Mouse (Mus musculus): ENCODE measurements at regions not wholly inside any gene's neighbourhood (a gene's known extent, or its start where the extent isn't known, plus 50 kb on each side); places are given as distances from the start of the nearest gene placed in this dataset.

DNA sequence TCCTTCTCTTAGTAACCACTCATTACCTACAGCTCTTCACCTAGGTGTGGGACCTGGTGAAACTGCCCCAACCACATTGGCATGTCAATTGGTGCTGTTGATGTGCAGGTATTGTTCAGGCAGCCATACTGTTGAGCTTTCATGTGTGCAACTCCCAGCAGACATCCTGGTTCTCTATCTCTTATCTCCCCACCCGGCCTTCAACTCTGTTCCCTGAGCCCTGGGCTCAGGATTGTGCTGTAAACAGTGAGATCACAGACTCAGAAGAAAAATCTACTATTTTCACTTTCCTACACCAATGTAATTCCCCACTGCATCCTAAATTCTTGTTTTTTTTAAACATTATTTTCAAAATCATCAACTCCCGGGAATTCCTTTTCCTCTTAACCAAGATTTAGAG, 122.1 kb downstream of the Cartpt start:
- no peaks in the 10 kb centered on the region for H3K27me3 ChIP-seq (ENCODE audit: control insufficient read depth, insufficient read depth, low read length)
- no peak overlapping the region for H3K27ac ChIP-seq (replicated peaks; ENCODE audit: low read depth, low read length)
- H3K36me3 ChIP-seq (replicated peaks; ENCODE audit: control insufficient read depth, insufficient read depth, low read depth, low read length): no peaks in the 10 kb centered on the region
- no peak overlapping the region for H3K9ac ChIP-seq (replicated peaks; ENCODE audit: low read length)
- H3K9me3 ChIP-seq (replicated peaks; ENCODE audit: control insufficient read depth, low read length): no peaks in the 10 kb centered on the region
- H3K4me3 ChIP-seq (ENCODE audit: low read depth, low read length): no peak overlapping the region
- H3K4me2 ChIP-seq (ENCODE audit: low read depth, low read length): no peak overlapping the region
- 82% methylated on average over 2 of the region's 2 CpGs for WGBS
- ATAC-seq (replicated peaks; ENCODE audit: insufficient number of reproducible peaks, low FRiP score, low TSS enrichment, low read depth): no peak
- H3K4me1 ChIP-seq (ENCODE audit: control insufficient read depth, insufficient read depth, low read length): no peaks in the 10 kb centered on the region
- DNase-seq (ENCODE audit: low spot score): no peak

DNA sequence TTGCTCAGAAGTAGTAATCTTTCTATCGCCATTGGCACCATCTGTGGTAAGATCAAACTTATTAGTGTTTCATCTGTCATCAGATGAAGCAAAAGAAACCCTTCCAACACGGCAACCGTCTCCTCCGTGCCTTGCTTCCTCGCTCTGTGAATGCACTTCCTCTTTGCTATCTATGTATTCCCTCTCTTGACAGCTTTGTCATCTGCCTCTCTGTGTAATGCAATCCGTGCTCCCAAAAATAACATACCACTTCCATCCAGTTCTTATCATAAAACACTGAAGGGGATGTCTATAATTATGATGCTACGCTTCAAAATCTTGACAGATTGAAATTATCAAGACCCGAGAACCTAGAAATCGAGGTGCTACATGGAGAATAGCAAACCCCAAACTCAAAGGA, 123.2 kb downstream of the Cartpt start:
- Histone ChIP-seq H3K4me1 (ENCODE audit: control insufficient read depth, insufficient read depth, low read length) (no peaks in the 10 kb centered on the region), H3K9me3 (replicated peaks; ENCODE audit: control insufficient read depth, low read length) (no peaks in the 10 kb centered on the region), H3K9ac (replicated peaks; ENCODE audit: low read length) (no peak overlapping the region), H3K4me2 (ENCODE audit: low read depth, low read length) (no peak overlapping the region), H3K27me3 (ENCODE audit: control insufficient read depth, insufficient read depth, low read length) (no peaks in the 10 kb centered on the region), H3K36me3 (replicated peaks; ENCODE audit: control insufficient read depth, insufficient read depth, low read depth, low read length) (no peaks in the 10 kb centered on the region), H3K4me3 (ENCODE audit: low read depth, low read length) (no peak overlapping the region), H3K27ac (replicated peaks; ENCODE audit: low read depth, low read length) (no peak overlapping the region)
- 87% methylated on average over 9 of the region's 9 CpGs for WGBS
- DNase-seq (ENCODE audit: low spot score): no peak
- ATAC-seq (replicated peaks; ENCODE audit: insufficient number of reproducible peaks, low FRiP score, low TSS enrichment, low read depth): no peak

DNA sequence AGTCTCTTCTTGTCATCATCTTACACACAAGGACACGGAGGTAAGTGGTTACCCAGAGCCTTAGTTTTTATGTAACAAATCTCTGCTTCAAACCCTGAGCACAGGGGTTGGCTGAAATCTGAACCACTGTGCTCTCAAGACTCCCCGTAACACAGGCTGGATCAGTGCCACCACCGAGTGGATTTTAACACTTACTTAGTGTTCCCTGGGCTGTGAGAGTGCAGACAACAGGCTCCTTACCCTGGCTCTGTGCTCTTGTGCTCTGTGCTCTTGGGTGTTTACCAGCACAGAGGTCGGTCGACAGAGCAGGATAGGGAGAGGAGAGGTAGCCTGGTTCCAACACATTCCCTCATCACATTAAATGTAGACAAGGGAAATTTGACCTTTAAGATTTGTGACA, 134.9 kb downstream of the Cartpt start:
- Histone ChIP-seq H3K9me3 (replicated peaks; ENCODE audit: control insufficient read depth, low read length) (no peaks in the 10 kb centered on the region), H3K4me2 (ENCODE audit: low read depth, low read length) (no peak overlapping the region), H3K4me3 (ENCODE audit: low read depth, low read length) (no peak overlapping the region), H3K4me1 (ENCODE audit: control insufficient read depth, insufficient read depth, low read length) (no peaks in the 10 kb centered on the region), H3K27ac (replicated peaks; ENCODE audit: low read depth, low read length) (no peak overlapping the region), H3K9ac (replicated peaks; ENCODE audit: low read length) (no peak overlapping the region), H3K36me3 (replicated peaks; ENCODE audit: control insufficient read depth, insufficient read depth, low read depth, low read length) (no peaks in the 10 kb centered on the region), H3K27me3 (ENCODE audit: control insufficient read depth, insufficient read depth, low read length) (no peaks in the 10 kb centered on the region)
- ATAC-seq (replicated peaks; ENCODE audit: insufficient number of reproducible peaks, low FRiP score, low TSS enrichment, low read depth) (no peak; the same call in 1 of the 2 replicates), DNase-seq (ENCODE audit: low spot score) (peak; percentile 19)
- WGBS: 45% methylated on average over 5 of the region's 5 CpGs

DNA sequence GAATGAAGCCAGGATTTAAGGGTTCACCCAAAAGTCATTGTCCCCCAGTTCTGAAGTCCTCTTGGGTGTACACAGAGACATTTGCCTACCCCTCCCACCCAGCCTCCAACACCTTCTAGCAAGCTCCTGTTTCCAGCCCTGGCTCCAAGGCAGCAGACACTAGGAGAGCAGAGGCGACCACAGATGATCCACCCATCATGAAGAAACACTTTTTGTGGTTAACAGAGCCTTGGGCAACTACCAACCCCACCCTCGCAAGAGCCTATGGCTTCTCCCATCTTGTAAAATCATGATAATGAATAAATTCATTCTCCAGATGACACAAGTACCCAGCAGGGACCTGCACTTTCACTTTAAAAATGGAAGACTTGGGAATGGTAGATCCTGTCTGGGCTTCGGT, 136.1 kb downstream of the Cartpt start:
- Histone ChIP-seq H3K27me3 (ENCODE audit: control insufficient read depth, insufficient read depth, low read length) (no peaks in the 10 kb centered on the region), H3K4me3 (ENCODE audit: low read depth, low read length) (no peak overlapping the region), H3K9ac (replicated peaks; ENCODE audit: low read length) (no peak overlapping the region), H3K27ac (replicated peaks; ENCODE audit: low read depth, low read length) (no peak overlapping the region), H3K4me2 (ENCODE audit: low read depth, low read length) (no peak overlapping the region), H3K4me1 (ENCODE audit: control insufficient read depth, insufficient read depth, low read length) (no peaks in the 10 kb centered on the region), H3K9me3 (replicated peaks; ENCODE audit: control insufficient read depth, low read length) (no peaks in the 10 kb centered on the region), H3K36me3 (replicated peaks; ENCODE audit: control insufficient read depth, insufficient read depth, low read depth, low read length) (no peaks in the 10 kb centered on the region)
- ATAC-seq (replicated peaks; ENCODE audit: insufficient number of reproducible peaks, low FRiP score, low TSS enrichment, low read depth) (no peak), DNase-seq (ENCODE audit: low spot score) (no peak)
- WGBS: 91% methylated on average over 3 of the region's 3 CpGs

DNA sequence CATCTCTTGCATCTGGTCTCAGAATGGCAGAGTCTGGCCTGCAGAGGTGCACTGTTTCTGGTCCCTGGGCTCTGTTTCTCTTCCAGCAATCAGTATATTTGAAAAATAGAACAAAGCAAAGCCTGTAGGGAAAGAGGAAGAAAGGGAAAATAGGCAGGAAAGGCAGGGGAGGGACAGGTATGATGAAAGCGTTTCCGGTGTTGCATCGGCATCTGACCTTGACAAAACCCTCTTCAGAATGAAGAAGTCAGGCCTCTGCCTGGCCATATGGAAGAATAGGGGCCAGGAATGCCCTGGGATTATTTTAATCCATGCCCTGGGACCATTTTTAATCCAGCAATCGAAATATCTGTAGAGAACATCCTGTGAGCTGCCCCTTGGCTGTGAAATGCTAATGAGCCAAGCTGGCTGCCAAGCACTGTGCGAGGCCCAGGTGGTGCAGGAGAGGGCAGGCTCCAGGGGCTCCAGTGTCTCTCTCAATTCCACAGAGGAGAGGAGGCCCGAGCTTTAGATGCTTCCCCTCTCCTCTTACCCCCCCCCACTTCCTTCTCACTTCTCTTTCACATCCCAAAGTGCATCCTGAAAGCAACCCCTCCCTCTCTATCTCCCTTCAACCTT, 136.7 kb downstream of the Cartpt start:
- Histone ChIP-seq H3K36me3 (replicated peaks; ENCODE audit: control insufficient read depth, insufficient read depth, low read depth, low read length) (no peaks in the 10 kb centered on the region), H3K4me2 (ENCODE audit: low read depth, low read length) (no peak overlapping the region), H3K4me1 (ENCODE audit: control insufficient read depth, insufficient read depth, low read length) (no peaks in the 10 kb centered on the region), H3K9me3 (replicated peaks; ENCODE audit: control insufficient read depth, low read length) (no peaks in the 10 kb centered on the region), H3K9ac (replicated peaks; ENCODE audit: low read length) (no peak overlapping the region), H3K4me3 (ENCODE audit: low read depth, low read length) (no peak overlapping the region), H3K27ac (replicated peaks; ENCODE audit: low read depth, low read length) (no peak overlapping the region), H3K27me3 (ENCODE audit: control insufficient read depth, insufficient read depth, low read length) (no peaks in the 10 kb centered on the region)
- WGBS: 72% methylated on average over 6 of the region's 6 CpGs
- DNase-seq (ENCODE audit: low spot score) (no peak), ATAC-seq (replicated peaks; ENCODE audit: insufficient number of reproducible peaks, low FRiP score, low TSS enrichment, low read depth) (no peak)

DNA sequence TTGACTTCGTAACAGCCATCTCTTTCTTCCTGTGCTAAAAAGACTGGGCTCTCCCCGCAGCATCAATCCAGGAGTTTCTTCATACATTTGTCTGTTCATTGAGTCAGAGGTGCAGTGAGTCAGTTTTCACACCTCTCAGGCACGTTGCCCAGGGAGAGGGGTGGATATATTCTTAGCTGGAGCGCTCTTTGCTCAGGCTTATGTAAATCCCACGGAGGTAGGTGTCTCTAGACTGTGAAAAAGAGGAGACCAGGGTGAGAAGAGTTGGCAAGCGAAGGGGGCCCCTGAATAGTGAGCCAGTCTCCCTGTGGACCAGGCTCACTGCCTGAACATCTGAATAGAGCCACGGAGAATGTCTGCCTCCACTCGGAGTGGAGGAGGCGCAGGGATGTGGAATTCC, 139.0 kb downstream of the Cartpt start:
- Histone ChIP-seq H3K27ac (replicated peaks; ENCODE audit: low read depth, low read length) (no peak overlapping the region), H3K27me3 (ENCODE audit: control insufficient read depth, insufficient read depth, low read length) (no peaks in the 10 kb centered on the region), H3K4me2 (ENCODE audit: low read depth, low read length) (no peak overlapping the region), H3K9ac (replicated peaks; ENCODE audit: low read length) (no peak overlapping the region), H3K4me3 (ENCODE audit: low read depth, low read length) (no peak overlapping the region), H3K36me3 (replicated peaks; ENCODE audit: control insufficient read depth, insufficient read depth, low read depth, low read length) (no peaks in the 10 kb centered on the region), H3K4me1 (ENCODE audit: control insufficient read depth, insufficient read depth, low read length) (no peaks in the 10 kb centered on the region), H3K9me3 (replicated peaks; ENCODE audit: control insufficient read depth, low read length) (no peaks in the 10 kb centered on the region)
- DNase-seq (ENCODE audit: low spot score): no peak
- WGBS: 72% methylated on average over 9 of the region's 9 CpGs
- no peak for ATAC-seq (replicated peaks; ENCODE audit: insufficient number of reproducible peaks, low FRiP score, low TSS enrichment, low read depth)

DNA sequence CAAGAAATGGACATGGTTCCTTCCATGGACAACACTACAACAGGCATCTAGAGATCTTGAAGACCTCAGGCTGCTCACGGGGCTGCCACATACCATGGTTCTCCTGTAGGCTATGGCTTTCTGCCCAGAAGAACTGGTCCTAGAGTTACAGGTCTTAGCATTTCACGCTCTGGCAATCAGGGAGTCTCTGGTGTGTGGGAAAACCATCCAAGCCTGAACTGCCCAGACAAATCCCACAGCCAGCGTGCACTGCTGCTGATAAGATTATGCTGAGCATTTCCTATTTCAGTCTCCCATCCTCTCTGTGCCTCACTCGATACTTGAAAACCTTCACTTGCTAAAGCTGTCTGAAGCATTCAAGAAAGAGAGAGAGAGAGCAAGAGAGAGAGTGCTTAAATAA, 139.5 kb downstream of the Cartpt start:
- H3K9ac ChIP-seq (replicated peaks; ENCODE audit: low read length): no peak overlapping the region
- H3K27me3 ChIP-seq (ENCODE audit: control insufficient read depth, insufficient read depth, low read length): no peaks in the 10 kb centered on the region
- H3K4me1 ChIP-seq (ENCODE audit: control insufficient read depth, insufficient read depth, low read length): no peaks in the 10 kb centered on the region
- 86% methylated on average over 4 of the region's 4 CpGs for WGBS
- no peak overlapping the region for H3K4me3 ChIP-seq (ENCODE audit: low read depth, low read length)
- H3K36me3 ChIP-seq (replicated peaks; ENCODE audit: control insufficient read depth, insufficient read depth, low read depth, low read length): no peaks in the 10 kb centered on the region
- H3K4me2 ChIP-seq (ENCODE audit: low read depth, low read length): no peak overlapping the region
- DNase-seq (ENCODE audit: low spot score) (no peak), ATAC-seq (replicated peaks; ENCODE audit: insufficient number of reproducible peaks, low FRiP score, low TSS enrichment, low read depth) (no peak)
- H3K9me3 ChIP-seq (replicated peaks; ENCODE audit: control insufficient read depth, low read length): no peaks in the 10 kb centered on the region
- H3K27ac ChIP-seq (replicated peaks; ENCODE audit: low read depth, low read length): no peak overlapping the region

DNA sequence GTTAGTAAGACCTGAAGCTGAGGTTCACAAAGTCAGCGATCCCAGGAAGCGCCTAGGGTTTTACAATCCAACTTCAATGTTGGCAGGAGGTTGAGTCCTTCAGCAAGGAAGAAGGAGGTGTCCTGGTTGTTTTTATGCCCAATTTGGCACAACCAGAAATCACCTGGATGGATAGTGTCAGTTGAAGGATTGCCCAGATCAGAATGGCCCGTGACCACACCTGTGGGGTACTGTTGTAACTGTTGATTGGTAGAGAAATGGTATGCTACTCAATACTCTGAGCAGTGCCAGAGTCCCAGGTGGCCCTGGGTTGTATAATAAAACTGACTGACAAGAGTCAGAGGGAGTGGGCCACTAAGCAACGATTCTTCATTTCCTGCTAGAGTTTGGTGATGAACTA, 140.2 kb downstream of the Cartpt start:
- Histone ChIP-seq H3K27me3 (ENCODE audit: control insufficient read depth, insufficient read depth, low read length) (no peaks in the 10 kb centered on the region), H3K4me3 (ENCODE audit: low read depth, low read length) (no peak overlapping the region), H3K9ac (replicated peaks; ENCODE audit: low read length) (no peak overlapping the region), H3K9me3 (replicated peaks; ENCODE audit: control insufficient read depth, low read length) (no peaks in the 10 kb centered on the region), H3K4me2 (ENCODE audit: low read depth, low read length) (no peak overlapping the region), H3K4me1 (ENCODE audit: control insufficient read depth, insufficient read depth, low read length) (no peaks in the 10 kb centered on the region), H3K36me3 (replicated peaks; ENCODE audit: control insufficient read depth, insufficient read depth, low read depth, low read length) (no peaks in the 10 kb centered on the region), H3K27ac (replicated peaks; ENCODE audit: low read depth, low read length) (no peak overlapping the region)
- ATAC-seq (replicated peaks; ENCODE audit: insufficient number of reproducible peaks, low FRiP score, low TSS enrichment, low read depth): no peak
- WGBS: 79% methylated on average over 4 of the region's 4 CpGs
- DNase-seq (ENCODE audit: low spot score): no peak

Measured in embryonic facial prominence, embryonic 11.5 days (tissue).